Mouse (Mus musculus) heart, adult 8-10 months (tissue): ENCODE results near the gene Ddb2. TPM values are rescaled to one million over a fixed set of nuclear protein-coding genes. Genes with fewer than 3 reads are reported as not detected.

Experiments
- DNase-seq: peaks from one replicate; pipeline ENCODE4 v3.0.0; 2022; ENCODE audit warnings: low spot score
- total RNA-seq, 4 experiments: library from RNA; stranded (reverse); gene quantifications; 2 replicates each; pipeline ENCODE4 v1.2.4; 2022

Gene Ddb2
- total RNA-seq, result 1 to 10 TPM; 1.7 to 4.2 (median 3.3) TPM

DNA sequence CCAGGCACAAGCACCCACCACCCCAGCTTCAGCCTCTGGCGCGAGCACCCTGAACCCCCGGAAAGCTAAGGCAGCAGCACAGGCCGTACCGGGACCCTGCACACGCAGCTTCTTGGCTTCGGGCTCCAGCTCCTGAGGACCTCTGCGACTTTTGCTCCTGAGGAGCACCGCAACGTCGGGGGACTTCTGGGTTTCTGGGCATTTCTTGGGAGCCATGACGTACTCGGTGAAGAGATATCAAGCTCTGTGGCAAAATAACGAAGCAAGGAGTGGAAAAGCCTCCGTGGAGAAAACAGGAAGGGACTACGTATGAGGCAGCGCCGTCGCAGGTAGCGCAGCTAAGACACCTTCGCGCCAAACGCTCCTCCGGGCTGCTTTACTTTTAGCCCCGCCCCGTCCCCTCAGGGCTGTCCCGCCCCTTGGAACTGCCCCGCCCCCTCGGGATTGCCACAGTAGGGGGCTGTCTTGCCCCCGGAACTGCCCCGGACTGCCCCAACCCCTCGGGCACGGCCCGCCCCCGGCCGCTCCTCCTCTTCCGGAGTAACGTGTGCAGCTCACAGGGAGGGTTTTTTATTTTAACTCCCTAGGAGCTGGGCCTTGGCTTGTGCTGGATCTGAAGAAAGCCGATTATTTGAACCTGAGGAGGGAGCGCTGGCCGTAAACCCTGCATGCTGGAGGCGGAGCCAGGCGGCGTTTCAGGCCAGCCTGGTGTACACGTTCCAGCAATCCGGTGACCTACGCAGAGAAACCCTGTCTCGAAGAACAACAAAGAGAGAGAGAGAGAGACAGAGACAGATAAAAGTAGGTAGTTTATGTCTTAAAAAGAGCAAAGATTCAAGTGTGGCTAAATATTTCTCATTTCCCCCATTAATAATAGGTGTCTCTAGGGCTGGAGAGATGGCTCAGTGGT is at the start of gene Ddb2:
Gene Ddb2 (minus strand): TSS at position 382 of the 910 bp plus-strand sequence.
- peak; percentile 81 for DNase-seq

DNA sequence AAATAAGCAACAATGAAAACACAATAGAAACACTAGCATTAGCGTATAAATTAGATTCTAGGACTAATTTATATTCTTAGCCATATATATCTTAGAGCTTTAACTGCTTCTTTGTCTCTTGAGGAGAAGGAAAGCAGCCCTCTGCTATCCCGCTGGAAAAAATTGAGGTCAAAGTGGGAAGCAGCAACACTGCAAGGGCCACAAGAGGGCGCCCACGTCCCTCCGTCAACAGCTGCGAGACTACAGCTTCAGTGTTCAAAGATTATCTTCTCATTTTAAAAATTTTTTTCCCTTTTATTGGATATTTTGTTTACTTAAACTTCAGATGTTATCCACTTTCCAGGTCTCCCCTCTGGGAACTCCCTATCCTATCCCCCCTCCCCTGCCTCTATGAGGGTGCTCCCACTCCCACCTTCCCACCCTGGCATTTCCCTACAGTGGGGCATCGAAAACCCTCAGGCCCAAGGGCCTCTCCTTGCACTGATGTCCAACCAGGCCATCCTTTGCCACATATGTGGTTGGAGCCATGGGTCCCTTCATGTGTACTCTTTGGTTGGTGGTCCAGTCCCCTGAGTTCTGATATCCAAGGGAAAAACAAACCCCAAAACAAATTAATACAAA is 49.2 kb upstream of the Ddb2 start:
- peak; percentile 75 for DNase-seq

DNA sequence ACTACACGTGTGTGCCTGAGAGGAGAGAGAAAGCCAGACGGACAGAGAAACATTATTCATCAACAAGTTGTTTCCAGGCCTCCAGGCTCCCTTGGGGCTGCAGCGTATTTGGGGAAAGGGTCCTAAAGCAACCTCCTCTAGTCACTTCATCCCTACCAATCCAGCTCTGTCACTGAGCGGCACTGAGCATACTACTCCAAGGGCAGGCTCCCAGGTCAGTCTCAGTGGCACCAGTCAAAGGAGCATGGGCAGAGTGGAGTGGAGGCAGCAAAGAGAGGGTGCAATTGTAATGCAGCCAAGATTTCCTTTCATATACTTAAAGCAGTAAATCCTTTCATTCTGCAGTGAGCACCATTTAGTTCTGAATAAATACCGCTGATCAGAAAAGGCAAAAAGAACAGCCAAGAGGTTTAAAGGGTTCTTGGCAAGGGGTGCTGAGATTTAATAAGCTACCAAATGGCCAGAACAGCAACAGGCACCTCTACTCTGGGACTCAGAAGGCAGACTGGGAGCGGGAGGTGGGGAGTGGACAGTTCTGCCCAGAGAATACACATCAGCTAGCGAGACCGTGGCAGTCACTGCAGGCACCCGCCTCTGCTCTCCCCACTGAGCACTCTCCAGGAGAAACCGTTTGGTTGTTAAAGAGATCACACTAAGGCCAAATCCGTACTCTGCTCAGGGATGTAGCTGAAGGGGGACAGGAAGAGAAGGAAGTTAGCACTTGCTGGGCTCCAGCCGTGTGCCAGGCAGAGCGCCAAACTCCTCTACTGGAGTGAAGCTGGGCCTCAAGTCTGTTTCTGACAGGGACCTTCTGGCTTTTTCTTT is 47.8 kb upstream of the Ddb2 start:
- DNase-seq, result no peak

DNA sequence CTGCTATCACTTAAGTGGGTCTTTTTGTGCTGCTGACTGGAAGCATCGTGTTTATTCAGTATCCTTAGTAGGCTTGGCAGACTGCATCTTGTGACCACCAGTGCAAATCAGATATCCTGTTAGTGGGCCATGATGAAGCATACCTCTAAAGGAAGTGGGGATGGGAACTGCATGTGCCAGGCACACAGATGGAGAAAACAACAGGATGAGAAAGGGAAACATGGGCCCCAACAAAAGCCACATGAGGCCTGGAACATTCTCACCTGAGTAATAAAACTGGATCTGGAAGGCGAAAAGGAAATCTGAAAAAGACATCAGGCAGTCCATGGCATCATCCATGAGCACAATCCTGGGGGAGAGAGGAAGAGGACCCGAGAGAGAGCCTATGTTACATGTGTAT is 47.2 kb upstream of the Ddb2 start:
- DNase-seq, result no peak

DNA sequence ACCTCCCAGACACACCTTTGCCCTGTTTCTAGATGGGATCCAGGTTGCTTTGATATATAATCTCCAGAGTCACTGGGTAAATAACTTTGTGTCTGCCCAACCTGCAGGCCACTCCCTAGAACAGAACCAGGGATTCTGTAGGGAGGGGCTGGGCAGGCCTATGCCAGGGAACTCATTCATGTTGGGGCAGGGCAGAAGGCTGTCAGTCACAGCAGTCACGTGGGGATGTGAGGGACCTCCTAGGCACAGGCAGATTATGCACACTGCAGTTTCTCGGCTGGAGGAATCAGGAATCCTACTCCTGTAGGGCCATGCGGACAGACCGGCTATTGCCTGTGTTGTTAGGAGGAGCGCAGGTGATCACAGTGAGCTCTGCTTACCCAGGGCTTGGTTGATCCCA is 44.6 kb upstream of the Ddb2 start:
- DNase-seq, result no peak

DNA sequence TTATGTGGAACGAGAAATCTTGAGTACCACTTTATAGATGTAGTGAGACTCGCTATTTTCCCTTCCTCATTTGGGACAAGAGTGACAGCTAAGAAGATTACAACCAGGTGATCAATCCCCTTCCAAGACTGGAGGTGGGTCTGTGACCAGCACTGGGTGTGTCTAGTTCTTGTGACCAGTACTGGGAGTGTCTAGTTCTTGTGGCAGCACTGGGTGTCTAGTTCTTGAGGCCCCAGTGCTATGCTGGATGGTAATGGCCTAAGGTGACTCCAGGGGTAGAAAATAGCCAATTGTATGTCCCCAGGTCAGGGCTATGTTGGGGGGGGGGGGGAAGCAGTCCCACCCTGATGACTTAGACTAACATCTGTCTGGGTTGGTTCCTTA is 42.6 kb upstream of the Ddb2 start:
- DNase-seq, result no peak

DNA sequence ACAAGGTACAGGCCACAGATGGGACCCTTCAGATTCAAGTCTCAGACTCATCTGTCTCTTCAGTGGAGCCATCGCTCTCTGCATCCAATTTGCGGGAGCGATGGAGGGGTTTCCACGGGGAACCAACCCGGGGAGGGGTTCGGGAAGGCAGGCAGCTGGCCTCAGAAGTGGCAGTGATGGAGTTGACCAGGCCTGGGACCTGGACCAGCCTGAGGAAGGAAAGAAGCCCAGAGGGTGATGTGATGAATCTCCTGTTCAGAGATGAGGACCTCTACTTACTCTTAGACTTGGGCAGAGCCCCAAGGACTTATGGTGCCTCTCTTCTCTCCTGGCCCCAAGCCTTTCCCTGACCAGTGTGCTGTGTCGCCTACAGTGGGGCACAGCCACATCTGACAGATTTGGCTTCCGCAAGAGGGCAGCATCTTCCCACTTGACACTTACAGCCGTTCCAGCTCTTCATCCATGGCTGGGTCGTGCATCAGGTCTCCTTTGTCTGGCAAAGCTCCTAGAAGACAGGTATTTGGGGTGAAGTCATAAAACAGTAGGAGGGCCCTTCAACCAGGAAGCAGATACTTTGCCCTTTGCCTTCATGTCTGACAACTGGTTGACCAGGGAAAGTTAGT is 42.1 kb upstream of the Ddb2 start:
- DNase-seq, result no peak

DNA sequence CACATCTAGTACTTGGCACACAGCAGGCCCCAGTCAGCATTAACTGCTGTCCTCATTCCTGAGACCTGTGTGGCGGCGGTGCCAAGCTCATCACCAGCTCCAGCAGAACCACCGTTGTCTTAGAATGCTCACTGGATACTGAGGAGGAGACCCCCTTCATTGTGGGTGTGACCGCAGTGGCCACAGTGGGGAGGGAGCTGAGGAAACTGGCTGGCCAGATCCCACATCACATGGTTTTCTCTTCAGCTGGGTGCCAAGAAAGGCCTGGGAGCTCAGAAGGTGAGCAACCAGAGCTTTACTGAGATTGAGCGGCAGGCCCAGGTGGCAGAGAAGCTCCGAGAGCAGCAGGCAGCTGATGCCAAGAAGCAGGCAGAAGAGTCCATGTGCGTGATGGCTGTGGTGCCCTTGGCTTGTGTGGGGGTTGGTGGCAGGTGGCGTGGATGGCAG is 32.9 kb upstream of the Ddb2 start:
- no peak for DNase-seq

DNA sequence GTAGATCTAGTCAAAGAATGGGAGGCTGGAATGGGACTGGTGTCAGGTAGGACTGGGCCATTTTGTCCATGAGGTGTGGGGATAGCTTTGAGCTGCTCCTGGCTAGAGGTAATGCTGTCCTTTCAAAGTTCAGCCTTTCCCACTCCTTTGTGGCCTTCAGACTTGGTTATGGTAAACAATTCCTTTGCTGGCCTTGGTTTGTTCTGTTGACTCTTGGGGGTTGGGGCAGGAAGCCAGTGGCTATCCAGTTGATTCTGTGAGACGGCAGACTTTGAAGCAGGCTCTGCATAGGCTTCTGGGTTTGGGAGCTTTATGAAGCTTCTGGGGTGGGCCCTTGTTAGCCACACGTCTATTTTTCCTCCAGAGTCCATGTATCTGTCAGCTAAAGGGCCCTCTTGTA is 31.9 kb upstream of the Ddb2 start:
- no peak for DNase-seq

DNA sequence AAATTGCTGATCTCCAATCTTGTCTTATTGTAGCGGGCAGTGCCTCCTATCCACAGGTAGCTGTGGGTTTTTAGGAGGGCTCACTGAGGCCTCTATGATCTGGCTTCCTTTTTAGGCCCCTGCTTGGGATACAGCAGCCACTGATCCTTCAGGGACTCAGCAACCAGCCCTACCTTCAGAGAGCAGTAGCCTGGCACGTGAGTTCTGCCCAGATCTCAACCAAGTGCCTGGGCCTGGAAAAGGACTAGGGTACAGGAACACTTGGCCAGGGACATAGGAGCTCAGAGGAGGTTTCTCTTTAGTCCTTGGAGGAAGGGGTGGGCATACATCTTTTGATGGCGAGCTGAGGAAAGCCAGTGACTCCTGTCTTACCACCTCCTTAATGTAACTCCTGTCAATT is 31.3 kb upstream of the Ddb2 start:
- DNase-seq, result no peak

DNA sequence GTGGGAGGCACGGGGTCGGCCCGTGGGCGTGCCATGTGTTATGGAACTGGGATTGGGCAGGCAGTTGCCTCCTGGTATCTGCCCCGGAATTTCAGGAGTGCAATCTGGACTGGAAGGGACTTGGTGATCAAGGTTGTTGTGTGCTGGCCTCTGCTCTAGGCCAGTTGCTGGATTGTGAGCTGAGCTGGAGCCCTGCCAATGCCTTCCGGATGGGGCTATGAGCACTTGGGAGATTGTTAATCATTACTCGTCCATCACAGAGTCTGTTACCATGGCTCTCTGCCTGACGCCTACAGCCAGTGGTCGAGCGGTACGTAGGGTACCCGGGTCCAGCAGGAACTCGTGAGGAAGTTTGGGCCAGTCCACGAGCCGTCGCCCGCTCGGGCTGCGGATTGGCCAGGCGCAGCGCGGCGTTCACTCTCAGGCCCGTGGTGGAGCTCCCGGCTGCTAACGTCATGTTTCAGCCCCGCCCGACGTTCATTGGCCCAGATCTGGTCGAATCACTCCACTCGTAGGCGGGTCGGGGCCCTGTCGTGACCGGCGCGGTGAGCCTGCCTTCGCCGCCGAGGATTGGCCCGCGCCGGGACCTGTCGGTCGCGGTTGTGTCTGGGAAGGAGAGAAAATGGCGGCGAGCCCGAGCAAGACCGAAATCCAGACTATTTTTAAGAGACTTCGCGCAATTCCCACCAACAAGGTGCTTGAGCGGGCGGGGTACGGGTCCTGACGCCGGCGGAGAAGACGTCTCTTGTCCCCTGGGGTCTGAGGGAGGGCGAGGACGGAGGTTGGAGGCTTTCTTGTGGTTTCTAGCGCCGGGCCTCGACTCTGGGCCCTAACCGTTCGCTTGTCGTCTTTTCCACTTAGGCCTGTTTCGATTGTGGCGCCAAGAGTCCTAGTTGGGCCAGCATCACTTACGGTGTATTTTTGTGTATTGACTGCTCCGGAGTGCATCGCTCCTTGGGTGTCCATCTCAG is 28.2 kb upstream of the Ddb2 start, which contains the start of gene Arfgap2:
Gene Arfgap2 (plus strand): TSS at position 264 of the 971 bp plus-strand sequence.
- peak; percentile 98 for DNase-seq

DNA sequence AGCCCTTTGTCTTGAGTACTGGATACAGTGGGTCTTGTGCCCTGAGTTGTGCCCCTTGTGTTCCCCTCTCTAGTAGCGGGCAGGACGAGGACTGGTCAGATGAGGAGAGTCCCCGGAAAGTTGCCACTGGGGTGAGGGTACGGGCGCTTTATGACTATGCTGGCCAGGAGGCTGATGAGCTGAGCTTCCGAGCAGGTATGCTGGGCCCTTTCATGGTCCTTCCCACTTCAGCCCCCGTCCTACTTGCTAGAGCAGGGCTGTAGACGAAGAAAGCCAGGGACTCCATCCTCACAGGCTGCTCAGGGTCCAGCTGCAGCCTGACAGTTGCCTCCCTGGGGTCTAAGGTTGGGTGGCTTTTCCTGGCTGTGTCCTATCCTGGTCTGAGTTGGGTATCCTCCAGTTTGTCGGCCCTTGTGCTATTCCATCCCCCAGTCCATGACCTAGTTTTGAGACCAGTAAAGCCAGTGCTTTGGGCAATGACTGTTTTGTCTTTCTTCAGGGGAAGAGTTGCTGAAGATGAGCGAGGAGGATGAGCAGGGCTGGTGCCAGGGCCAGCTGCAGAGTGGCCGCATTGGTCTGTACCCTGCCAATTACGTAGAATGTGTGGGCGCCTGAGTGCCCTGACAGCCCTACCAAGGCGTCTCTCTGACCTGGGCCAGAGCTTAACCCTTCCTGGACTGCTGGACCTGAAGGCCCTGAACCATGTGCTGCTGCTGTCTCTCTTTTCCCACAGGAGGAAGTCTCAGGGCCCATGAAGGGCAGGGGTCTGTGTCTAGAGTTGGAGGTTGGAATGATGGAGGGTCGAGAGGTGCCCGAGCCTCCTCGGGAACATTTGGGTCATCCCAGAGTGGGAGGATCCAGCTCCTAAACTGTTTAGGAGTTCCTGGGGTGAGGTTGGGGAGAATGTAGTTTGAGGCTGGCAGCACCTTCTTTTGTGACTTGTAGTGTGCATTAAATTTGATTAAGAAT is 27.2 kb upstream of the Ddb2 start:
- no peak for DNase-seq

DNA sequence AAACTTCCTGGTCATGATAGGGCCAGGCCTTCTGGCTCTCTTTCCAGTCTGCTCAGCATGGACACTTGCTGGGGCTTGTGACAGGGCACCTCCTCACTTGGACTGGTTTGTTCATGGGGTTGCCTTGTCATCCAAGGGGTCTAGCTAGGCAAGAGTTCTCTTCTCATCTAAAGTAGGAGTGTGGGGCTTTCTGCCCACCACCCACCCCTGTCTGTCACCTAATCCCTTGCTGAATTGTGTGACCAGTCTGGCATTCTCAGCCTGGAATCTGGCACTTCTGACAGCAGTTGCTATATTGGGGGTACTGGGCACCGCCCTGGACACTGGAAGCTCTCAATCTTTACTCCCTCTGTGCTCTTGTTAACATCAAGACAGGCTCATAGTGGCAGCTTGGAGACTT is 22.7 kb upstream of the Ddb2 start:
- DNase-seq, result no peak

DNA sequence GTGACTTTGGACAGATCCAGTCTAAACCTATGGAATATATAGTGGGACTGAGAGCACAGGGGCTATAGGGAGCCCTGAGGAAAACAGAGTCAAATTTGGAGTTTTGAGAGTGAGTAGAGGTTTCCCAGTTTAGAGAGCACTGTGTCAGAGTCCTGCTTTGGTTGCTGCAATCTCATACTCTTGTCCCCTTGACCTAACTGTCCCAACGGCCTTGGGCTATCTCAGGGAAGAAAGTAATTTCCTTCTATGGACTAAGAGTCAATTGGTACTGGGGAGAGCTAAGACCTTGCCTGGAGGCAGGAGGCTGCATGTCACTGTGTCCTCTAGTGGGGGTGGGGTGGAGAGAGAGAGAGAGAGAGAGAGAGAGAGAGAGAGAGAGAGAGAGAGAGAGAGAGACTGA is 22.0 kb upstream of the Ddb2 start:
- no peak for DNase-seq

DNA sequence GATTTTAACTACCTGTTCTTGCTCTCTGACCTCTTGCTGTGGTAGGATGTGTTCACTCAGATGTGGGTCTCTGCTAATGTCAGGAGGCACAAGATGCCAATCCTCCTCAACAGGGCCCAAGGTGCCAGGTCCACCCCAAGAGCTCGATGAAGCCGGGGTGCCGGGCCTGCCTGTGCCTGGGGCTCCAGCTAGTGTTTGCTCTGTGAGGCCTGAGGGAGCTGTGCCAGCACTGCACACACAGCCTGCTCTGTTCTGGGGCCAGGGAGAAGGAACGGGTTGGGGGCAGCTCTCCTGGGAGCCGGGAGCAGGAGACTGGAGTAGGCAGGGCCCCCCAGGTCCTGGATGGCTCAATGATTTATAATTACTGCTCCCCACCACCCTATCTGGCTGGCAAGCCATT is 21.3 kb upstream of the Ddb2 start:
- no peak for DNase-seq

DNA sequence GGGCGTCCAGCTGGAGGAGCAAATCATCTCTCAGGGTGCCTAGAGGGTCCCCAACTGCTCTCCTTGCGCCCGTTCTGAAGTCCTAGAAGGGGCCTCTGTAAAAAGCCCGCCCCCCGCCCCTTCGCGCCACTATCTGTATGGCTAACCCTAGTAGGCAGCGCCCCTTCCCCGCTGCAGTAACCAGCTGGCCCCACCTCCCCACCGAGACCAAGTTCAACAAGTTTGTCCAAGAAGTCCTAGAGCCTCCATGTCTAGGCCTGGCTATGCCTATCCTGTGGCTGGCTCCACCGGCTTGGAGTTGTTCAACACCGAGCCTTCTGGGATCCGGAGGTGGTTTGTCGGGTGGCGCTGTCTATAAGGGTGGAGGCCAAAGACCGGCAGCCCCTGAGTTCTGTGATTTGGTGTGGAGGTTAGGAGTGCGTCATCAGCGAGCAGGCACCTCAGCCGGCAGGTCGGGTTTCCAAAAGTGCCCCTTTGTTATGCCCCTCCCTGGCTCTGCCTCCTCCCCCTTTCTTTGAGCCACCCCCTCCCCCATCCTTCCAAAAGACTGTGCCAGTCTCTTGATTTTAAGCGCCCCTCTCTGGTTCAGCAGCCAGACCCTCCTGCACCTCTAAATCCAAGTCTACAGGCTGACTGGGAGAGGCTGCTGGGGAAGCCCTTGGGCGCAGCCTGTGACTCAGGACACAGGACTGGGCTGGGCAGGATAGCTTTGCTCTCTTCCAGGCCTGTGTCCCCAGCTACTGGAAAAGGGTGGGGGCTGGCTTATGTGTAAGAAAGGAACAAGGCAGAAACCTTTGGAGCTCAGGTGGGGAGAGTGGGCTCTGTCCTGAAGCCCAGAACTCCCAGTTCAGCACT is 20.6 kb upstream of the Ddb2 start:
- no peak for DNase-seq

DNA sequence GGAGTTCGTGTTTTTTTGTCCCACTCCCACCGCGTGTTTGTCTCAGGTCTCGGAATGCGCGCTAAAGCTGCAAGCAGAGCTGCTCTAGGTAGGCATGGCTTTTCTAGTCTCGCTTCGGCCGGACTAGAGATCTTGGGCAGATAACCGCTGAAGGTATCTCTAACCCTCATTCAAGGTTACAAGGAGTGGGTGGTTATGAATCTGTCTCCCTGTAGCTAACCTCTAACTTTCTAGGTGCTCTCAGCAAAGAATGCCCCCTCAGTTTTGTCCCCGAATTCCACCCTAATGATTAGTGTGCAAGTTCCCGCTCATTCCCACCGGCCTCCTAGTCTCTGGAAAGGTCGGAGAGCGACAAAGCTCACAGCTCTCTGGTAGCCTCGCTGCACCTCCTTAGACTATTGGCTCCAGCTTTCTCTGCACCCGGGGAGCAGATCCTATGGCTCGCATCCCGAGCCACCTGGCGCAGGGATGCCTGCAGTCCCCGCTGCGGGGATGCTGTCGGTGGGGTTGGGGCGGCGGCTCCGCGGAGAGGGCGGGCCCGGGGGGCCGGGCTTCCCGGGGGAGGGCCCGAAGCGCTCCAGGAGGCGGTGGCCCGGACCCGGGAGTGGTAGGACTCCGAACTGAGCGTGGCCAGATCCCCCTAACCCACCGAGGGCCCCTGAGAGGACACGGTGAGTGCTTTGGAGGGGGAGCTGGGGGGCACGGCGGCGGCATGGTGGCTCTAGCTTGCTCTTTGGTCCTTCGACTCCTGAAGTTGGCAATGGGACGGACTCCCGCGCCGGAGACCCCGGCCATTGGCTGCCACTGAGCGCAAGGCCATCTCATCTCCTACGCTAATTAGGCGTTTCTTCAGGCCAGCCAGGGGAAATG is 19.7 kb upstream of the Ddb2 start:
- peak; percentile 53 for DNase-seq
